10 mouse cellular contexts compared by ENCODE assay signal in genomic region chr3:138821886-138822445, GRCm38 (mm10).
A peak's percentile ranks its signal among the peaks of the same experiment; 100 is the strongest.
DNase-seq lines count a peak whose midpoint lies in the region; ATAC-seq and TF ChIP-seq lines count a peak whose summit lies in the region.
"Had no signal": no experiment of that assay in that cellular context is flagged by ENCODE, and none has a peak within 500 bp of the region (broad histone marks: within the 10 kb centered on the region; RNA-seq: fewer than 3 reads in every experiment).

No protein-coding gene starts in this region.

- no peak for TF ChIP-seq EP300 in CH12.LX (IDR thresholded peaks at IDR 0.05; ENCODE audit: low read length)

- no peak overlapping the region for H3K4me3 ChIP-seq in CH12.LX (replicated peaks in 1 of 3; ENCODE audit: low read depth in 2 of 3, low read length in 2 of 3, poor library complexity in 1 of 3)
- no peak overlapping the region for H3K4me3 ChIP-seq in hindbrain, embryonic 11.5 days (ENCODE audit: low read depth, low read length)
- H3K4me3 ChIP-seq in midbrain, embryonic 13.5 days (replicated peaks) = no peak overlapping the region
- H3K4me3 ChIP-seq: embryonic facial prominence, embryonic 13.5 days had no signal

- TF ChIP-seq RAD21 in CH12.LX (IDR thresholded peaks at IDR 0.05; ENCODE audit: low read depth, low read length) = no peak

- no peak for DNase-seq in frontal cortex, postnatal 14 days (ENCODE audit: low spot score in 2 of 2)
- DNase-seq in CH12.LX (ENCODE audit: extremely low read depth) = peak; percentile 51
- DNase-seq in hindbrain, embryonic 11.5 days (ENCODE audit: low spot score) = peak; percentile 49
- no peak for DNase-seq in adrenal gland, adult 2 months
- no peak for DNase-seq in spleen, postnatal 10 days (ENCODE audit: low spot score in 2 of 2)
- DNase-seq: adrenal gland, adult 8-10 months had no signal

- H3K27ac ChIP-seq in CH12.LX (ENCODE audit: insufficient read depth, low read depth) = no peak overlapping the region
- peak overlapping the region; percentile 64 for H3K27ac ChIP-seq in hindbrain, embryonic 11.5 days (ENCODE audit: low read depth, low read length)
- H3K27ac ChIP-seq in midbrain, embryonic 13.5 days = peak overlapping the region; percentile 26
- H3K27ac ChIP-seq: embryonic facial prominence, embryonic 13.5 days had no signal

- no peaks in the 10 kb centered on the region for H3K27me3 ChIP-seq in CH12.LX (replicated peaks)
- no peaks in the 10 kb centered on the region for H3K27me3 ChIP-seq in hindbrain, embryonic 11.5 days (ENCODE audit: control insufficient read depth, insufficient read depth, low read length)
- no peaks in the 10 kb centered on the region for H3K27me3 ChIP-seq in midbrain, embryonic 13.5 days
- H3K27me3 ChIP-seq: embryonic facial prominence, embryonic 13.5 days had no signal

- no peak for TF ChIP-seq POLR2A in CH12.LX (IDR thresholded peaks at IDR 0.05; ENCODE audit: low read depth, low read length)

- no peak overlapping the region for H3K9ac ChIP-seq in CH12.LX (ENCODE audit: insufficient read depth, low read depth)
- no peak overlapping the region for H3K9ac ChIP-seq in hindbrain, embryonic 11.5 days (ENCODE audit: low read depth, low read length)
- peak overlapping the region; percentile 33 for H3K9ac ChIP-seq in midbrain, embryonic 13.5 days (replicated peaks)
- H3K9ac ChIP-seq: embryonic facial prominence, embryonic 13.5 days had no signal

- no peak; a peak in 1 of 4 replicates for TF ChIP-seq CTCF in CH12.LX (conservative IDR thresholded peaks at IDR 0.05 in 1 of 2, IDR thresholded peaks at IDR 0.05 in 1 of 2; ENCODE audit: low read depth in 2 of 2, low read length in 2 of 2)

- dilution Hi-C loops in CH12.LX (cut with MboI; ENCODE audit: extremely low pct_ligation_motif_present, extremely low pct_unique_long_range_greater_than_20kb, low sequenced_read_pairs) = no loop called here

- H3K4me1 ChIP-seq in CH12.LX (ENCODE audit: control insufficient read depth in 1 of 2, insufficient read depth in 2 of 2) = peaks cover 6 to 67% of the 10 kb centered on the region in 2 experiments; a peak in 3 of 4 replicates
- H3K4me1 ChIP-seq in hindbrain, embryonic 11.5 days (replicated peaks; ENCODE audit: control insufficient read depth, insufficient read depth, low read length) = peaks cover 26% of the 10 kb centered on the region
- peaks cover 70% of the 10 kb centered on the region for H3K4me1 ChIP-seq in midbrain, embryonic 13.5 days (replicated peaks)

- no peak overlapping the region for H3K4me2 ChIP-seq in CH12.LX (ENCODE audit: insufficient read depth, low read depth, poor library complexity, severe bottlenecking)
- no peak overlapping the region for H3K4me2 ChIP-seq in hindbrain, embryonic 11.5 days (replicated peaks; ENCODE audit: low read depth, low read length)
- H3K4me2 ChIP-seq in midbrain, embryonic 13.5 days (replicated peaks) = no peak overlapping the region
- H3K4me2 ChIP-seq: embryonic facial prominence, embryonic 13.5 days had no signal

- peaks cover 0 to 12% of the 10 kb centered on the region in 2 experiments for H3K36me3 ChIP-seq in CH12.LX (replicated peaks in 1 of 2; ENCODE audit: control insufficient read depth in 1 of 2, insufficient read depth in 1 of 2, low read length in 1 of 2)
- no peaks in the 10 kb centered on the region for H3K36me3 ChIP-seq in hindbrain, embryonic 11.5 days (ENCODE audit: control insufficient read depth, insufficient read depth, low read length)
- H3K36me3 ChIP-seq in midbrain, embryonic 13.5 days = no peaks in the 10 kb centered on the region
- H3K36me3 ChIP-seq: embryonic facial prominence, embryonic 13.5 days had no signal

- no peaks in the 10 kb centered on the region for H3K9me3 ChIP-seq in CH12.LX (replicated peaks; ENCODE audit: low read length)
- no peaks in the 10 kb centered on the region for H3K9me3 ChIP-seq in hindbrain, embryonic 11.5 days (ENCODE audit: control insufficient read depth, low read length)
- no peaks in the 10 kb centered on the region for H3K9me3 ChIP-seq in midbrain, embryonic 13.5 days
- H3K9me3 ChIP-seq: embryonic facial prominence, embryonic 13.5 days had no signal

- peak; percentile 29 for ATAC-seq in frontal cortex, adult (ENCODE audit: low TSS enrichment)
- ATAC-seq in hindbrain, embryonic 11.5 days (ENCODE audit: low FRiP score) = peak; percentile 70
- peak; percentile 55 for ATAC-seq in midbrain, embryonic 13.5 days
- no peak for ATAC-seq in CD4-positive, CD25-positive, alpha-beta regulatory T cell, adult 4 months

- WGBS in hindbrain, embryonic 11.5 days = 22% methylated on average over 5 of the region's 5 CpGs
- 41% methylated on average over 5 of the region's 5 CpGs for WGBS in midbrain, embryonic 13.5 days

- in situ Hi-C loops in CH12.LX (cut with MboI; ENCODE audit: low pct_ligation_motif_present, low pct_unique_long_range_greater_than_20kb, low sequenced_read_pairs) = no loop called here

- no peaks in the 10 kb centered on the region for H3K79me2 ChIP-seq in CH12.LX (replicated peaks; ENCODE audit: control insufficient read depth, extremely low read depth, insufficient read depth, poor library complexity, severe bottlenecking)

TF ChIP-seq in CH12.LX, 34 proteins besides CTCF, POLR2A, EP300 and RAD21:
- TF ChIP-seq SIN3A (IDR thresholded peaks at IDR 0.05; ENCODE audit: low read length) = no peak
- TF ChIP-seq NRF1 (IDR thresholded peaks at IDR 0.05; ENCODE audit: low read depth, low read length) = no peak

Comparison
In these comparisons a context has a peak if more than half of its experiments do, and no peak if none do; other contexts are left out.
1. DNase-seq: peak in CH12.LX (single experiment) and hindbrain, embryonic 11.5 days (single experiment); none in frontal cortex, postnatal 14 days (0 of 2), adrenal gland, adult 2 months (single experiment) and spleen, postnatal 10 days (0 of 2).